Mouse (Mus musculus) lung, postnatal 10 days (tissue): ENCODE results near the gene Coq5.
"Not testable (repeated sequence)": the region's sequence is repeated elsewhere in the genome, so short reads cannot be mapped to it uniquely, and the experiment has no call there.

Experiments used
- DNase-seq: peaks from one replicate; pipeline ENCODE4 v3.0.0; 2021

Coq5 gene

DNA sequence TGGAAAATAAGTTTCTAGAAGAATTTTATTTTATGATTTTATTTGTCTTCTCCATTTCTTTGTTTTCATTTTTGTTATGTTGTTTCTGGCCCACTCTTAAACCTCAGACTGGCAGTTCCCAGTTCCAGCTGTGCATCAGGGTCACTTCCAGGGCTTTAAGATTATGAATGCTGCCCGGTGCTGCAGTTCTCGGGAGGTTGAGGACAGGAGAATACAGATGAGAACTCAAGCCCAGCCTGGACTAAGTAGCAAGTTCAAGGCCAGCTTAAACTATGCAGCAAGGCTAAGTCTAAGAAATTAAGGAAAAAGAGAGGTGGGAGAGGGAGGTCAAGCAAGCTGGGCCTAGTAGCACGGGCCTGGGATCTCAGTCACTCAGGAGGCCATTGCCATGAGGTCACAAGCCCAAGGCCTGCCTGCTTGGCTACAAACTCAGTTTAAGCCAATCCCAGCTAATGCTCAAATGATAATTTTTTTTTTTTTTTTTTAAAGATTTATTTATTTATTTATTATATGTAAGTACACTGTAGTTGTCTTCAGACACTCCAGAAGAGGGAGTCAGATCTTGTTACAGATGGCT, 11.9 kb upstream of the Coq5 start:
- DNase-seq, result no peak

DNA sequence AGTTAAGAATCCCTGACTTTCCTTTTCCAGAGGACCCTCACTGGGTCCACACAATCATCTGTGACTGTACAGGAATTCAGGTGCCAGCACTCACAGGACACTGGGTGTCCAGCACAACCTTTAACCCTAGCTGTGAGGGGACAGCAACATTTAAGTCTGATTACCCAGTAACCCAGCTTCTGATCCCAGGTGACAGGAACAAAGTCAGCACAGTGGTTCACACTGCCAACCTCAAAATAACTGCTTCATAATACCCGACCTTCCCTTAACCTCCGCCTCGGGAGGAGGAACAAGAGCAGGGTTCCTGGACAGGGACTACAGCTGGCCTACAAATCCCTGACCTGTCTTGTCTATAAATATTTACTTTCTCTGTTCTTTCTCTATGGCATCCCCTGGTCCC, 11.2 kb upstream of the Coq5 start:
- no peak for DNase-seq

DNA sequence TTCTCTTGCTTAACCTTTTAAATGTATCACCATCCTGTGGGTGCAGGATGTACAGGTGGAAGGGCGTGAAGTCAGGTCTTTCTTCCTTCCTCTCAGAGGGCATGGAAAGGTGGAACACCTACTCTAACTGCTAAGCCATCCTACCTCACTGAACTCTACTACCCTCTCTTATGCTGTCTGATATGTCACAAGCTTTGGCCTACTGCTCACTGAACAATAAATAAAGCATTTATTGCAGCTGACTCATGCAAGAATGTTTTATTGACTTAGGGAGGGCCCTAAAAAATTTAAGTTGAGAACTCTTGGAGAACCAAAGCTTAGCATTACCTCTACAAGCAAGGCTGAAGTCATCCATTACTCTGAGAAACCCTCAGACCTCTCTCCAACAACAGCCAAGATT, 9.5 kb upstream of the Coq5 start:
- no peak for DNase-seq

DNA sequence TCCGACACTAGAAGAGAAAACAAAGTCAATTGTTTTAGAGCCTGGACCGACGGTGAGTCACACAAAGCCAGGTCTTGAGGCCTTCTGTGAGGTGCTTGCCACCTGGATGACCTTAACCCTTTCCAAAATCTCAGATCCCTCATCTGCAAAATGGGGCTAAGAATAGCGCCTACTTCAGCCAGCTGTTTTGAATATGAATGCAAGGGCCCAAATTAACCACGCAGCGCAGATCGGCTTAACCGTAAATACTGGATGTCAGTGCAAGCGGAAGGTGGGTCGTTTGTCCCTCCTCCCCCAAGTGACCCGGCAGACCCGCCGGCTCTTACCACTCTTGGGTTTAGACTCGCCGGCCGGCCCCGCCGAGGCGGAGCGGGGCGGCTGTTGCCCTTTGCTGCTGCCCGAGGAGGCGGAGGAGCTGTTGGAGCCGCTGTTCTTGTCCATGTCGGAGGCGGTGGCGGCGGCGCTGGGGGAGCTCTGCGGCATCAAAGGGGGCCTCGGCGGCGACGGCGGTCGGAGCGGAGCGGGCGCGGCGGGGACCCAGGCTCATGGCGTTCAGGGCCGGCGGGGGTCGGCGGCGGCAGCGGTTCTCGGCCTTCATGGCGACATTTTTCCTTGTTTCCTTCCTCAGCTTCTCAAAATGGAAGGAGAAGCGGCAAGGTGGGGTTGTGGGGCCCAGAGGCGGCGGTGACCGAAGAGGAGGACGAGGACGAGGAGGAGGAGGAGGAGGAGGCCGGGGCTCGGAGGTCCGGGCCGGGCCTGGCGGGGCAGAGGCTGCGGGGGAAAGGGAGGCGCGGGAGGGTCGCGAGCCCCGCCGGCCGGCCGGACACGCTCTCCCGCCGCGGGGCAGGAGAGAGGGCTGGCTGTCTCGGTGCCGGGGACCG, 7.3 kb upstream of the Coq5 start:
- peak; percentile 52 for DNase-seq

DNA sequence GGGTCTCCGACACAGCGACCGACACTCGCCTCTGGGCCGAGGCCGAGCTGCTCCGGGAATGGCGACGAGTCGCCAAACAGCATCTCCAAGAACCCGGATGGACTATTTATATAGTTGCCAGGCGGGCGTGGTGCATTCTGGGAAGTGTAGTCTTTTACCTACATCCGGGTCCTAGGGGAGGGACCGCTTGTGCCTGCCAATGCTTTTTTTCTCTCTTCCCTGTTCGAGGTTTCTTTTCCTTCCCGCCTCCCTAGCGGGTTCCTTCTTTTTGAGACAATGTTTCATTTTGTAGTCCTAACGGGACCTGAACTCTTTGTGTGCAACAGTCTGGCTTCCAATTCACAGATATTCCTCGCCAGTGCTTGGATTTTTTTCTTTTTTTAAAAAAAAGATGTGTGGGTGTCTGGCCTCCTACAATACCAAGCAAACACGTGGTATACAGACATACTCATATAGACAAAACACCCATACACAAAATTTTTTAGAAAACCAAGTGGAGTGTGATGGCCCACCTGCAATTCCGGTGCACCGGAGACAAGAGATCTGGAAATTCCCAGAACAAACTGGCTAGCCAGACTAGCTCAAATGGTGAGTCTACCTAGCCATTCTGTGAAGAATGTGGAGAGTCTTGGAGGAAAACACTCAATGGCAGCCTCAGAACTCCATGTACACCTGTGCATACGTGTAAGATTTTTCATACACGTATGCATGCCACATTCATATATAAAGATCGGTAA, 6.5 kb upstream of the Coq5 start, which contains the start of gene Rnf10:
Rnf10 (minus strand) TSS at position 87 of the 737 bp plus-strand sequence.
- peak; percentile 98 for DNase-seq

DNA sequence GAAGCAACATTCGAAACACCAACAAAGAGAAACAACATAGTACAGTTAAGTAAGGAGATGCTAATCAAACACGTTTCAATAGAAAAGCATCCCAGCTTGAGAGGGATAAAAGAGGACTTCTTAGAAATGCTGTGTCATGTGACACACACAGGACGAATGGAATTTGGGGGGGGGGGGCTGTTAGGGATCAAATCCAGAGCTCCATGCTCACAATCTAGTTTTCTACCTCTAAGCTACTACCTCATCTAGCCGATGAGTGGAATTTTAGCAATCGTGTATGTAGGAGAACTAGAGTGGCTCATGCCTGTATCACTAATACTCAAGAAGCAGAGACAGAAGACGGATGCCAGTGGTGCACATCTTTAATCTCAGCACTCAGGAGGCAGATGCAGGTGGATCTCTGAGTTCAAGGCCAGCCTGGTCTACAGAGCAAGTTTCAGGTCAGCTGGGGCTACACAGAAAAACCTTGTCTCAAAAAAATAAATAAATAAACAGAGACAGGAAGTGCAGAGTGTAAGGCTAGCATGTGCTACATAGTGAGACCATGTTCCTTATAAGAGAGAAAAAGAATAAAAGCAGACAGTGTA, 5.8 kb upstream of the Coq5 start:
- no peak for DNase-seq

DNA sequence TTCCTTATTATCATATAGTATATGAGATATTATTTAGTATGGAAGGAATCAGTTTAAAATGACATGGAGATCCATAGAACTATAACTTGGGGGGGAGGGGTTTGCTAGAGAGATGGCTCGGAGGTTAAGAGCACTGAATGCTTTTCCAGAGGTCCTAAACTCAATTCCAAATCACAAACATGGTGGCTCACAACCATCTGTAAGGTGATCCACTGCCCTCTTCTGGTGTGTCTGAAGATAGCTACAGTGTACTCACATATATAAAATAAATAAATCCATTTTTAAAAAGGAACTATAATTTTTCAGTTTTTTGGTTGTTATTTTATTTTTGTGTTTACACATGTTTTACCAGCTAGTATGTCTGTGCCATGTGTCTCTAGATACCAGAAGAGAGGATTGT, 5.1 kb upstream of the Coq5 start:
- DNase-seq, result no peak

DNA sequence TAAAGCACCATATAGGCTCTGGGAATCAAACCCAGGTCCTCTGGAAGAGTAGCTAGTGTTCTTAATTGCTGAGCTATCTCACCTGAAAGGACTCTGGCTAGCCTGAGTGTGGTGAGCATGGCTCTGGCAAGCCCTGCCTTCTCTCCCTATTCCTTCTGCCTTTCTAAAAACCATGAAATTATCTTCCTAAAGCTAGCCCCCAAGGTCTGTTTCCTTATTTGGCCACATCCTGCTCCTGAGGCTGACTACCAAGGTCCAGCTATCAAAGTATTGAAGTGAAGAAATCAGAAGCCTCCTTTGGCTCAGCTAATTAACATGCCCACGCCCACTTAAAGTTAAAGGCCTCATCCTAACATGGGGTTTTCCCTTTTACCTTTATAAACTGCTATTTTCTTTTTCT, 4.7 kb upstream of the Coq5 start:
- no peak for DNase-seq

DNA sequence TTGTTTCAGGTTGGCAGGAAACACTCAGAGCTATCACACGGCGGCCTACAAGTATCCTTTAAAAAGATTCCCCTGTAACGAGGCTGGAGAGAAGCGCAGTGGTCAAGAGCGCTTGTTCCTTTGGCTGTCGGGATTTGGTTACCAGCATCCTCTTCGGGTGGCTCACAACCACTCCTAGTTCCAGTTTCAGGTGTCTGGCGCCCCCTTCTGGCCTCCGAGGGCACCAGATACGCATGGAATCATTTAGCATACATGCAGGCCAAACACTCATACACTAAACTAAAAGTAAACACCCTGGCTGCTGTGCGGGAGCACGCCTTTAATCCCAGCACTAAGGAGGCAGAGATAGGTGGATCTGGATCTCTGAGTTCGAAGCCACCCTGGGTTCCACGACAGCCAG, 3.5 kb upstream of the Coq5 start:
- DNase-seq, result peak; percentile 40

DNA sequence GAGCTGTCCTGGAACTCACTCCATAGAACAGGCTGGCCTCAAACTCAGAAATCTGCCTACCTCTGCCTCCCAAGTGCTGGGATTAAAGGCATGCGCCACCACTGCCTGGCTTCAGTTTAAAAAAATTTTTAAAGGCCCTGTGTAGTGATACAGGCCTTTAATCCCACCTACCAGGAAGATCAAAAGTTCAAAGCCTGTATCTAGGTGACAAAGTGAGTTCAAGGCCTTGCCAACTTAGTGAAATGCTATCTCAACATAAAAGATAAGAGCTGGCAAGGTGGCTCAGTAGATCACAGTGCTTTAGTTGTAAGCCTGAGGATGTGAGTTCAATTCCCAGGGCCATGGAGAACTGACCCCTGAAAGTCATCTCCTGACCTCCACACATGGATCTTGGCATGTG, 1.4 kb upstream of the Coq5 start:
- DNase-seq, result no peak

DNA sequence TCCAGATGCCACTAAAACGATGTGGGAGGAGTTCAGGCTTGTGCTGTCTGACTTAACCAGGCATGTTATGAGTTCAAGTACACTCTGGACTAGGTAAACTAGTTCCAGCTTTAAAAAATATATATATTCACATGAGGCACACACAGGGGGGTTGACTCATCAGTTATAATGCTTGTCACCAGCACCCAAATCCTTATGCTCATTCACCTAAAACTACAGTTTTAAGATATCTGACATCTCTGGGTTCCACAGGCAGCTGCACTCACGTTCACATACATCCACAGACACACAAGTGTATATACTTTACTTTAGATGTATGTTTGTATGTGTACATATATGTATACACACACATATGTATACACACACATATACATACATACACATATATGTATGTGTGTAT, 681 bp upstream of the Coq5 start:
- DNase-seq, result no peak

DNA sequence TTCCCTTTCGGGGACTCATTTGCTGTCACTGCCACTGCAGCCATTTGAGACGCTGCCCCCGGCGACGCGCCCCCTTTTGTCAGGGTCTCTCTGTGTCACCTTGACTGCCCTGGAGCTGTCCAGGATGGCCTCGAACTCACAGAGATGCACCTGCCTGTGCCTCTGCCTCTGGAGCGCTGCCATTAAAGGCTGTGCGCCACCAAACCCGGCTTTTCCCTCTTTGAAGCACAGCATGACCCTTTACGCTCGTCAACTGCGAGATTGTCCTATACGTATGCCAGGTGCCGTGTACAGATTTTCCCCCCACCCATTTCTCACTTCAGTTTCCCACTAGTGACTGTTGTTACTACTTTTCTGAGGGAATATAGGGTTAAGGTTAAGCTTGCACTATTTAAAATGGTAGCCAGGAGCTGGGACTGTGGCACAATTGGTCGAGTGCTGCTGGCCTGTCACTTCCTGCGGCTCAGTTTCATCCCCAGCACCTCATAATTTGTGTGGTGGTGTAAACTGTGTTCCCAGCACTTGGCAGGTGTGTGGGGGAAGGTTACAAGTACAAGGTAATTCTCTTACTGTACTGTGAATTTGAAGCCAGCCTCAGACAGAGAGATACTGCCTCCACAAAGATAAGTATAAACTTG, 703 bp downstream of the Coq5 start:
- peak; percentile 26 for DNase-seq

DNA sequence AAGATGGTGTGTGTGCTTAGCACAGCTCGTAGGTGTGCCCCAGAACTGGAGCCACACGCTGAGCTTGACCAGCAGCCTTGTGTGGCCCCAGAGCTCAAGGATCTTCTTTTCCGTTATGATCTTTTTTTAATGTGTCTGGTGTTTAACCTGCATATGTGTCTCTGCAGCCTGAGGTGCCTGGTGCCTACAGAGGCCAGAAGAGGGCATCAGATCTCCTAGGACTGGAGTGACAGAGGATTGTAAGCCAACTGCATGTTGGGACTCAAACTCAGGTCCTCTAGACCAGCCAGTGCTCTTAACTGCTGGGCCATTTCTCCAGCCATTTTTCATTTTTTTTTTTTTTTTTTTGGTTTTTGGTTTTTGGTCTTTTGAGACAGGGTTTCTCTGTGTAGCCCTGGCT, 5.3 kb downstream of the Coq5 start:
- DNase-seq, result no peak

DNA sequence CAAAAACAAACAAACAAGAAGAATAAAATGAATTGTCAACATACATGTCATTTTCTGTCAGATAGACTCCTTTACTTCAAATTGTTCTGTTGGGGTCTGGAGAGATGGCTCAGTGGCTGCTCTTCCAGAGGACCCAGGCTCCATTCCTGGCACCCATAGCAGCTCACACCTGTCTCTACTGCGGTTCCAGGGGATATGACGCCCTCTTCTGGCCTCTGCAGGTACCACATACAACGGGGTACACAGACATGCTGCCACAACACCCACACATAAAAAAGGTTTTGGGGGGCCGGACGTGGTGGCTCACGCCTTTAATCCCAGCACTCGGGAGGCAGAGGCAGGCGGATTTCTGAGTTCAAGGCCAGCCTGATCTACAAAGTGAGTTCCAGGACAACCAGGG, 14.7 kb downstream of the Coq5 start:
- DNase-seq, result no peak

DNA sequence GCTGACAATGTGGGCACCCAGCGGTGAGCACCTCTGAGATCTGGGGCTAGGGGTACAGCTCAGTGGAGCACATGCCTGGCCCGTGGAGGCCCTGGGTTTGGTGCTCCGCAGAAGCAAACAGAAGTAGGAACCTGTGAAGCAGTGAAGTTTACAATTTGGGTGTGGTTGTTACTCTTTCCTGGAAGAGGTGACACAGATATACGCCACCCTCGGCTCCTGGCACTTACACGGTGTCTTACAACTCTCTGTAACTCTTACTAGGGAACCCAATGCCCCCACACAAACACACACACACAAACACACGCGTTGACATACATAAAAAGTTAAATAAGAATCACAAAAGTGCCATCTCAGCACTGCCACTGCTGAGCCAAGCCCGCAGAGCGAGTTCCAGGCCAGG, 16.9 kb downstream of the Coq5 start:
- DNase-seq, result no peak

DNA sequence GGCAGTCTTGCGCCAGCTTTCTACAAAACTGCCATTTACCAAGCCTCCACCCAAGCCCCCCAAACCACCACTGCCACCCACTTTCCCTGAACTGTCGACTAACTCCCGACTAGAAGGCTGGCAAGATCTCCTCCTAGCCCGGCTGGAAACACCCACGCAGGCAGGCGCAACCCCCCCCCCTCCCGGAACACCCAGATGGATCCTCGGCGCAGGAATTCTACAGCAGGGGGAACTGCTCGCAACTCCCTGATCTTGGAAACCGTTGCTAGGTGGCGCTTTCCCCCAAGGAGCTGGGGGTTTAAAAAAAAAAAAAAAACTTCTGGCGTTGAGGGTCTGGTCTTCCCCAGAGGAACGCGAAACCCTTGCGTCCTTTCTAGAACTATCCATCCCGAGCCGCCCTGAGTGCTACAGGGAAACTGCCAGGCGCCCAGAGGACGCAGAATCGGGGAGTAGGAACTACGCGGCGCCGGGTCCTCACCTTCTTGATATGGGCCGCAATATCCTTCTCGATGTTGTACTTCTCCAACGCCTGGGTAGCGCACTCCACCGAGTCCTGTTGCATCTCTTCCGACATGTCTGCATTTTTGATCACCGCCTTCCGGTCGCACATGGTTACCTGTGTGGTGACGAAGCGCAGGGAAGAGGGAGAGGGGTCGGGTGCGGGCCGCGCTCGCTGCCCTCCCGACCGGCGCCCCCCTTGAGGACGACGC, 20.7 kb downstream of the Coq5 start:
- peak; percentile 86 for DNase-seq

DNA sequence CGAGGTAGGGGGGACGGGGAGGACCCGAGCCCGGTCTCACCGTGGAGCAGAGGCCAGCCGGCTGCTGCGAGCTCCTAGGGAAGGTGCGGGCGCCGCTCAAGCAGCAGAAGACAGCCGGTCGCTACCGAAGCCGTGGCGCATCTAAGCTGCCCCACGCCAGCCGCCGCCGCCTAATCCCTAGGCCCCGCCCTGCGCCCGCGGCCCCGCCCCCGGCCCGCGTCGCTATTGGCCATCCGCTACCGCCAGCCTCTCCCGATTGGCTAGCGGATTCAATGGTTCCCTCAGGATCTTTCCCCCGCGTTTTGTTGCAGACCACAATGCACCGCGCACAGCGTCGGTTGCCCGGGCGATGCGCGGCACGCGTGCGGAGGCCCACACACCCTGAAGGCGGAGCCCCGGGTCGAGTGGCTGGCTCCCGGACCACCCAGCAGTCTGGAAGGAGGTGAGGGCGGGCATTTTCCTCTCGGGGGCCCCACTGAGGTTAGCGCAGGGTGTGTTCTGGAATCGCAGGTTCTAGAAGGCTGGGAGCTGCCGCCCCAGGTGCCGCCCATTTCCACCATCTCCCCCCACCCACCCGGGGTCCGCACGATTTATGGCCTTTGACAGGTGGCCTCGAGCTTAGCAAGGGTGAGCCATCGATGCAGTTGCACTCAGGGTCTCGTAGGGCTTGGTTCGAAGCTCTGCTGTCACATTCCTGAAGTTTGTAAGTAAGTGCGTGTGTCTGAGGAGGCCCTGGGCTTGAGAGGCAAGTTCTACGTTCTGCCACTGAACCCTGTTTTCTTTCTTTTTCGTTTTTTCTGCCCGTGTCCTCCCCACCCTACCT, 21.5 kb downstream of the Coq5 start, which contains the start of gene Dynll1:
Dynll1 (minus strand) TSS at position 208 of the 823 bp plus-strand sequence.
- DNase-seq, result peak; percentile 99

DNA sequence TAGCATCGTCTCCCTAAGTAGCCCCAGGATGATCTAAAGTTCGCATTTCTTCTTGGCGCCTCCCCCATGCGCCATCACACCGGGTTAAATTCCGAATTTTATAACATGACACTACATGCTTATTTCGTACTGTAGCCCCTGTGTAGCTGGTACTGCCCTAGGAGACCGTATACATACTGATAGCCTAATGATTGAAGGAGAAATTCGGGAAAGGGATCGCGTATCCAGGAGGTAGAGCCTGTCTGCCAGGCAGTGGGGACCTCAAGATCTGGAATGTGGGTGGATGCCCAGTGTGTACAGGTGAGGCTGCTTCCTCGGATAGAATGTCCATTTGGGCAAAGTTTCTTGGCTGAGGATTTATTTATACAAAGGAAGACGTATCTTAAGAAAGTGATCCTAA, 22.1 kb downstream of the Coq5 start:
- no peak for DNase-seq

DNA sequence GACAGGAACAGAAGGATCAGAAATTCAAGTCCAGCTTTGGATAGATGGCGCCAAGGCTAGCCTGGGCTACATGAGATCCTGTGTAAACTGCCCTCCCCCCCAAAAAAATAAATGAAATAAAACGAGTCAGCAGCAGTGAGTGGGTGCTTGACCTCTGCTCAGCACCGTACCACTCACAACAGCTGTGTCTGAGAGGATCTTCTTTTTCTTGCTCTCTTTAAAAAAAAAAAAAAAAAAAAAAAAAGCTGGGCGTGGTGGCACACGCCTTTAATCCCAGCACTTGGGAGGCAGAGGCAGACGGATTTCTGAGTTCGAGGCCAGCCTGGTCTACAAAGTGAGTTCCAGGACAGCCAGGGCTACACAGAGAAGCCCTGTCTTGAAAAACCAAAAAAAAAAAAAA, 22.7 kb downstream of the Coq5 start:
- DNase-seq, result not testable (repeated sequence)

DNA sequence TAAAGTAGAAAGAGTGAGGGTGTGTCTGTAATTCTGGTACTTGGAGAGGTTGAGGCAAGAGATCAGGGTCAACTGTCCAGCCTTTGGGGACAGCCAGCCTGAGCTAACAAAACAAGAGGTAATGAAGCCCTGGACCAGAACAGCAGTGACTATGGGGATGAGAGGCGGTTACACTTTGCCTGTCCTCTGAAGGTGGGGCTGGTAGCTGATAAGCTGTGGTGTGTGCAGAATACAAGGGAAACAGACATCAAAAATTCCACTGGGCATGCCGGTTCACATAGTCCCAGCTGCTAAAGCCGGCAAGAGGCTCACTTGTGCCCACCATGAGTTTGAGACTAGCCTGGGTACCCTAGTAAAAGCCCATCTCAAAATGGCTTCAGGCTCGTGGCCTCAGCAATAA, 32.9 kb downstream of the Coq5 start:
- no peak for DNase-seq
